Mouse (Mus musculus) cerebellum, postnatal 25 days (tissue): ENCODE data around the gene Fam196b.

Experiments
- DNase-seq, 2 experiments: peaks; one replicate each; pipeline ENCODE4 v3.0.0; 2021; ENCODE audit warnings: mixed read lengths in 2 of 2

The Fam196b gene

DNA sequence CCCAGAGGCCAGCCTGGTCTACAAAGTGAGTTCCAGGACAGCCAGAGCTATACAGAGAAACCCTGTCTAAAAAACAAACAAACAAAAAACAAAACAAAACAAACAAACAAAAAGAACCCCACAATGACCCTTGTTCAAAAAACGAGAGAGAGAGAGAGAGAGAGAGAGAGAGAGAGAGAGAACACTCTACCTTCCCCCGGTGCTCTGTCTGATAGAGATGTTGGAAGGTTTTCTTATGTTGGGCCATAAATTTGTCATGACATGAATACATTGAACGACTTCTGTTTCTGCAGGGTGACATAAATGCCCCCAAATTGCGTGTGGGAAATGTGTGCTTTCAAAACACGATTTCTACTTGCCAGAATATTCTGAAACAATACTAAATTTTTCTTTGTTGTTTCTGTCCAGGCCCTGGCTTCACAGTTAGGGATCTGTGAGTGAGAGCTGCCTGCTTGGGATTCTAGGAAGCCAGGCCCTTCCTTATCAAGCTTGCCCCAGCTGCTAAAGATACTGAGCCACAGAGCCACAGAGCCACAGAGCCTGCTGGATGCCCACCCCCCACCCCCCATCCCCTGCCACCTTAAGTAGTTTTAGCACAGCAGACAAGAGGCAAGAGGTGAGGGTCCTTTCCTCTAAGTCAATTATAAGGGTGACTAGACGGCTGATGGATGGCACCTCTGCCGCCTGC lies 17.9 kb downstream of the Fam196b start:
- DNase-seq: no peak

DNA sequence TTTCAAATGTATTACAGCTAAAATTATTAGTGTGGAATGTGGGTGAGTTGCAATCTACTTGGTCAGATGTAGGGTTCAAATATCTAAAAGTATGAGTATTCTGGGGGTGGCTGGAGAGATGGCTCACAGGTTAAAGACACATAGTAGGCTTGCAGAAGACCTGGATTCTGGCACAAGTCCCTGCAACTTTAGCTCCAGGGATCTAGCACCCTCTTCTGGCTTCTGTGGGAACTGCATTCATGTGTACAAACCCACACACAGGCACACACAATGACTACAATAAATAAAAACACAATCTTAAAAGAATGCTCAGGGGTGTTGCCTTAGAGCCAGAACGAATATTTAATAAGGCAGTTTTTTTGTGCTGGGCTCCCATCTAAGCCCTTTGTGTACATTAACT lies 23.3 kb downstream of the Fam196b start:
- no peak for DNase-seq

DNA sequence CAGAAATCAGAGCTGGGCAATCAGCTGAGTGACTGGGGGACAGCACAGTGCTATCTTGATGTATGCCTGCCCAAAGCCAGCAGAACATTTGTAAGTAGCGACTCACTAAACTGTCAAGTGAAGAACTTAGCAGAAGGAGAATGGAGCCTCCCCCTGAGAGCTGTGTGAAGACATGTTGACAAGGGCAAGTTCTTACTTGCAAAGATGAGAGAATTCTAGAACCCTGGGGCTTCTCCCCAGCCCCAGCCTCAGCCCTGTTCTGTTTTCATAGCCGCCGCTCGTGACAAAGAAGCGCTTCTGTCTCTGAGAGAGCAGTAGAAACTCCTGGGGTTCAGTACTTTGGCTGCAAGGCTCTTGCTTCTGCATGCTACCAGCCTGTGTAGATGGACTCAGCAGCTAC lies 25.1 kb downstream of the Fam196b start:
- DNase-seq: no peak

DNA sequence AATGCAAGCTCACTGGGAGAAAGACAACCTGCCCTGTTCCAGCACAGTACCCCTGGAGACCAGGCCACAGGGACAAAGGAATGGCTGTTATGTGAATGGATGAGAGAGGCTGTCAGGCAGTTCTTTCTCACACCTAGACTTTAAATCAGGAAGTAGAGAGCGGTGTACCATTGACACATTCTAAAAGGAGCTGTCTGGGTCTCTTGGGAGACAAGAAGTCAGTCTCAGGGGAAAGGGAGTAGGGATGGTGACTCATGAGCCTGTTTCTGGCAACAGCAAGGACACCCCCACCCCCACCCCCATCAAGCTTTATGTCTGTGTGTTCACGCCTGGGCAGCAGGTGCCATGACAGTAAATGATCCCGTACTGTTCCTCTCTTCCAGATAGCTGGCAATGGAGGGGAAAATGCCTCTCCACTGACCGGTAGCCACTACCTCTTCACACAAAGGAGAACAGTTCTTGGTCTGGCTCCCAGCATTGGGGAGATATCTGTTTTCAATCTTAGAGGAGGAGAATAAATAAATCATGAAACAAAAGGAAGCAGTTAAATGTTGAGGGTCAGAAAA lies 29.2 kb downstream of the Fam196b start:
- DNase-seq: no peak

DNA sequence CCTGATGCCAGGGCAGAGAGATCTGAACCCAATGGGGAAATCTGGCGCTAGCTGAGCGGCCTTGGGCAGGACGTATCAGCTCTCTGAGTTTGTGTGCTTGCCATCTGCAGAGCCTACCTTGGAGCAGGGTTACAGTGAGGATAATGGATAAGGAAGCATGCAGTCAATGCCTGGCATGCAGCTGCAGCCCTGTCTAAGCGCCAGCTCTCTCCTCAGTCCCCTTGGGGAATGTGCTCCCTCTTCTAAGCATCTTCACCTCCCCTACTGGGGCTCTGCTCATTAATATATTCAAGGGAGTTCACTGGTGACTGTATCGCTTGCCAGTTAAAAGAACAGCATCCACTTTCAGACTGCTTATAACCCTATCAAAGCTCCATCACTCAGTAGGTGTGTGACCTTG lies 29.7 kb downstream of the Fam196b start:
- DNase-seq: no peak

DNA sequence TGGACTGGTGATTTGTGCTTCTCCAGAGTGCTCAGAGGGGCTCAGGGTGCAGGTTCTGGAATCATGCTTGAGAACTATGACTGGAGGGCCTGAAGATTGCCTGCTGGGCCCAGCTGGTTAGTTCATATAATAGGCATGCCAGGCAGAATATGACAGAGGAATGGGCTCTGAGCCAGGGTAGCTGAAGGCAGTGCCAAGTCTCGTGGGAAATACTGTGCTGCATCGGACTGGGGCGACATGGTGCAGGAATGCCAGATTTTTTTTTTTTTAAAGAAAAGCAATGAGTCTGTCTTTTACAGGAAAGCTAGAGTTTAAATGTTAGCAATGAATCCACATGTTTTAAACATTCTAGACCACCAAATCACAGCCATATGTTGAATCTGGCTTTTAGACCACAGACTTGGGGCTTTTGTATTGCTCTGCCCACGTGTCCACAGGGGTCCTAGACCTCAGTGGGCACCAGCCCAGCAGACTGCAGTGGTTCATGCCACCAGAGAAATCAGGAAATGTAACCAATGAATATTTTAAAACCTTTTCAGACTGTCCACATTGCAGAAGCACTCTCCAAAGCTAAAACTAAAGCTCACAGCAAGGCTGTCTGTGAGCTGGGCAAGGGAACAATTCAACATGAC lies 33.8 kb downstream of the Fam196b start:
- DNase-seq: peak; percentile 69 to 79

DNA sequence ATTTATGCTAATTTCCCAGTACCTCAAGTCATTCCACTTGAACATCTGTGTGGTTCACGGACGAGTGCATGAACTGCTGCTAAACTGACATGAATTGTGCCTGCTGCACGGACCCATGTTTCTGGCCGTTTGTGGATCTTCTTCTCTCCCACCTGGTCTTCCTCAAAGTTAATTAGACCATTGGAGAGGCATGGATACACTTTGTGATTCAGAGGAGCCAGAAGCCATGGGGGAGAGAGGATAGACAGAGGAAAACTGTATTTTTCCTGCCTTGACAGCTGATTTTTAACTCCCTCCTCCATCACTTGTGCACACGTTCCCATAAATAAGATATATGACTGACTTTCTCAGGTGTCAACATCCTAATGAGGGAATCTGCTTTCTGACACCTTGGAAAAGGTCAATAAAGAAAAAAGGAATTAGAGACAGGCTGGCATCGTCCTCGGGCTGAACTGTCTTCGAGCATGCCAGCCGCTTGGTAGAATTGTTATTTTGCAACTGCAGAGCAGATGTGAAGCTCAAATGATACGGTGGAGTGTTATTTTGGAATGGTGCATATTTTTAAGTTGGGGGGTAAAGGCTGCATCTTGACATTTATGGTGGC lies 34.9 kb downstream of the Fam196b start:
- no peak for DNase-seq

DNA sequence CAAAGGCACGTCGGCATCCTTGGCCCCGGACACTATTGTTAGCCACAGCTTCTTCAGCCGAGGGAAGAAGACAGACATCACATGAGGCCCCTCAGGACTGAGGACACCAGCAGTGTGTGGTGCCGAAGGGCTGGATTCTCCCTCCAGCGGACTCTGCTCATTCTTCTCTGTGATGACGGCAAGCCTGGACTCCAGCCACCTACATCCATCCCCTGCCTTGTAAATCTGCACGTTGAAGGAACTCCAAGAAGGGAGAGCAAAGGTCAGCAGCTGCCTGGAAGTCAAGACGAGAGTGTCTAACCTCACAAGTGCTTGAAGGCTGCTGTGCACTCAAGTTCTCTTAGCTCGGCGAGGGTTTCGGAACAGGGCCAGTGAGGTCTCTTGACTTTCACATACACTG lies 40.8 kb downstream of the Fam196b start:
- DNase-seq: peak; percentile 18

DNA sequence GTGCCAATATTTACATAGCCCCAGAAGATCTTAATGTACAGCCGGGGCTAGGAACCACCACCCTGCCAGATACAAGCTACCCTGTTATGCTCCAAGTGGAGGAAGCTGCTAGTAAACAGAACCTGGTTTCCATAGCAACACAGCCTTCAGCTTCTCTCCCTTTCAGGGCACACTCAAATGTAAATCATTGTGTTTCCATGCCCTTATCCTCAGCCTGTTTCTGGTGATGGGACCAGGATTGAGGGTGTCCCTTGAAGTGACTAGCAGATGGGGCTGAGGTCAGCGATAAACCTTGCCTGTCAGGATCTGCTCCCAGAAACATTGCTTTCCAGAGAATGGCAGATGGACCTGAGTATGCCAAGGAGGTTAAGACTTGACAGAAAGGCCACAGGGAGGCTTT lies 41.5 kb downstream of the Fam196b start:
- peak; percentile 40 to 45 for DNase-seq

DNA sequence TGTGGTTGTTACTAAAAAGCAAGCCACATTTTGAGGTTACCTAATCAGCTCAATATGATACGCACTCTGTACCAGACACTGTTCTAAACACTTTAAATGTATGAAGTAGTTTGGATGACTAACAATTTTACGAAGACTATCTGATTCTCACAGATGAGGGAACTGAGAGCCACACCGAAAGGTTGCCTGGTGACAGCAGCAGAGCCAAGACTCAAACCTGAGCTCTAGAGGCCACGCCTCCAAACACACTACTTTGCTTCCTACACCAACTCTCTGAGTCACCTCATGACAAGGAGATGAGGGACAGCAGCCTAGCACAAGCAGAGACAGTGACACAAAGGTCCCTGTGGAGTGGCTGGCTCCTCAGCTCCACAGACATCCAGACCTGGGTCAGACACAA lies 57.6 kb downstream of the Fam196b start:
- no peak for DNase-seq

DNA sequence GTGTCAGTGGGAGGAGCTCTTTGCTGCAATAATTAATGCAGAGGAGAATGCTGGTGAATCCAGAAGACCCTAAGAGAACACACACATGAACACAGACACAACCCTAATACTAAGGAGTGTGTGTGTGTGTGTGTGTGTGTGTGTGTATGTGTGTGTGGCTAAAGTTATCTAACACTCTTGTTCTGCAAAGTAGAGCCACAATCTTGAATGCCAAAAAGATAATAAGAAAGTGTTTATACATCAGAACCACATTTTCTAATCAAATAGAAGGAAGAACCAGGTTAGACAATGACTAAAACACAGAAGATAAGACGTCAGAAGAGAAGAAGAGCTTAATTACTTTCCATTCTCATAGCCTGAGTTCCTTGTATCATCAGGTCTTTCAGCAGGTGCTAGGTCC lies 60.9 kb downstream of the Fam196b start:
- DNase-seq: no peak

DNA sequence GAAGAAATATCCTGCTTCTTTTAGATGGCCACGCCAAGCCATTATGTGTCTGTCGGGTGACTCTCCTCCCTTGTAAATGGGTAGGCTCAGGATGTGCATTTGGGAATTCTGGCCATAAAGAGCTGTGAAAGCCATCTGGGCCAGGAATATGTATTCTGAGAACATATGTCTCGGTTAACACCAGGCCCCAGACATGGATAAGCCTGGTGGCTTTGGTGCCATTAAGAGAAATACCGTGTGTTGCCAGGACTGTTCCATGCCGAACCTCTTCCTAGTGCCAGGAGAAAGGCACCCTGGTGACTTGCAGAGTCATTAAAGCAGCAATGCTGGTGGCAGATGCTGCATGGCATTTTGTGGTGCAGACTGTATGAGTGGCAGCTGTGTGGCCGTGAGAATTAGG lies 63.0 kb downstream of the Fam196b start:
- DNase-seq: no peak

DNA sequence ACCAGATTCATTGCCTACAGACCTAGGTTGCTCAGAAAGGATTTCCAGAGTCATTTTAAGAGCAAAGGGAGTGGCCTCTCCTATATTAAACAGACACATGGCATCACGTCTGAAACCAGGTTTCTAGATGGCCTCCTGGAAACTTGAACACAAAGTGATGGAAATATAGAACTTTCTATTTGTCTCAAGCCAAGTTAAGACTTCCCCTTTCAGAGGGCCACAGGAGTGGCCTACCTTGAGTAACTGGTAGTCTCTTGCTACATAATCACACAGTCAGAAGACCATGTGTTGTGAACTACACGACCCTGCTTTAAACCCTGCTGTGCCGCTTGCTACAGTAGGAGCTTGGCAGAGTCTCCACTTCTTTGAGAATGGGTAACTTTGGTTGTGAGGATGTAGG lies 68.9 kb downstream of the Fam196b start:
- no peak for DNase-seq

DNA sequence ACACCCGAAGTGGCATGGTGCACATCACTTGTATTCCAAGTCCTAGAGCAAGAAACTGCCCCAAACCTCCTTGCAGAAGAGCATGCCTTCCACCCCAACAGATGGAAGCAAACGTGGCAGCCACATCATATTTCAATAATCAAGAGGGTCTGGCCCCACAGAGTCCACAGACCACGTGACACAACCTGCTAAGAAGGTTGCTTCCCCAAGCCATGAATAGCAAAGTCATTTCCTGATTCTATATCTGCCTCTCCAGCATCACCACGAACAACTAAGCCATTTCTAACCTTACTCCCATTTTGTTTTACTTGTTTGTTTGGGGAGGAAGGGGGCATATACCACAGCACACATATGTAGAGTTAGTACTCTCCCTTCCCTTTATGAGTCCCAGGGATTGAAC lies 69.6 kb downstream of the Fam196b start:
- DNase-seq: no peak

DNA sequence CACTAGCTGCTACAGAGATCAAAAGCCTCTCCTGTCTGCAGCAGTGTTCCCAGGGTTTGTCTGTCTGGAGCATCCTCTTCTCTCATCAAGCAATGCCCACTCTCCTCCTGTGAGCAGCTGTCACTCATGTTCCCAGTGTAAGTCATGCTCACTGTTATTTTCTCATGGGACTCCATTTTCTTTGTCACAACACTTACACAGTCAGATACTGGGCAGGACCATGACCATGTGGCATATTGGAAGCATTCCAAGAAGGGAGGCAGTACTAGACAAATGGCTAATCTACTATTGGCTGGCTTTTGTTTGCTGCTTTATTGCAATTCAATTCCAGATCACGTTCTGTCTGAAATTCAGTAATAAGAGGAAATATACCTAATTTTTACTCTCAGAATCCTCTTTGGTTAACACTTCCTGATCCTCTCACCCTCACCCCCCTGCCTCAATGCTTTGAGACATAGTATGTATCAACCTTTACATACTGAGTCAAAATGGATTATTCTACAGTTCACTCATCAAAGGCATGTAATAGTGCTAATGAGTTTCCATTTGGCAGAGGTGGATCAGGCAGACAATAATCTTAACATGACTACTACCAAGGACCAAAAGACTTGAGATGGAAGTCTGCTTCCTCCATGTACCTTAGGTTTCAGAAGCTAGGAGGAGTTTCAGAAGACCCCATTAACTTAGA lies 70.5 kb downstream of the Fam196b start:
- no peak for DNase-seq

DNA sequence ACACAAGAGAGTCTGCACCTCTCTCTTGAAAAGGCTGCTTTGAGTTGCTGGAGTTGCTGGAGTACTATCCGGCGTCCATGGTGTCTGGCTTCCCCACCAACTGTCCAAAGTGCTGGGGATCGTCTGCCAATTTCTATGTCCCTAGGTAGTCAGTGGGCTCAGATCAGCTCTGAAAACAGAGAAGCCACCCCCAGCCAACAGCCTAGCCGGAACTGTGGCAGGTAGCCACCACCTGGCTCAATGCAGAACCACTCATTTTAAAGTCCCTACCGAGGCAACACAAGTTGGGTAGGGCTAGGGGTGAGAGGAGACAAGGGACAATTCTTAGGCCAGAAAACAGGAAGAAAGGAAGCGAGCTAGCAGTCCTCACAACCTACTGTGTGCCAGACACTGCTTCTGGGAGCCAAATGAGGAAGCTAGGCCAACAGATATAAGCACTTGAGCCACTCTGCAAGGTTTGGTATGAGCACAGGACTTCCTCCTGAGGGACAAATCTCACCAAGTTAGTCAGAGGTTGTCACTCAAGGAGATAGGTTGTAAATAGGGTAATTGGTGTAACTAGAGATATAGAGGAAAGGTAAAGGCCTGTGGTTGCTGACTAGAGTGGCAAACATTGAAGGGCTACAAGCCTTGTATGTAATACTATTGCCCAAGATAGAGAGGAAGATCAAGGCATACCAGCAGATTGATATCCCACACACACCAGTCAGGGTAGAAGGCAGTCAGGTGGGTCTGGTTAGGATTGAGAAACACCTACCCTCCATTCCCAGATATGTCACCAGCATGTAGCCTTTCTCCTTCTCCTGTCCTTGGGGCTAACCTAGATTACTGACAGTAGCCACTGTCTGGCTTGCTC lies 74.9 kb downstream of the Fam196b start:
- DNase-seq: peak in 1 of 2 experiments; percentile 25

DNA sequence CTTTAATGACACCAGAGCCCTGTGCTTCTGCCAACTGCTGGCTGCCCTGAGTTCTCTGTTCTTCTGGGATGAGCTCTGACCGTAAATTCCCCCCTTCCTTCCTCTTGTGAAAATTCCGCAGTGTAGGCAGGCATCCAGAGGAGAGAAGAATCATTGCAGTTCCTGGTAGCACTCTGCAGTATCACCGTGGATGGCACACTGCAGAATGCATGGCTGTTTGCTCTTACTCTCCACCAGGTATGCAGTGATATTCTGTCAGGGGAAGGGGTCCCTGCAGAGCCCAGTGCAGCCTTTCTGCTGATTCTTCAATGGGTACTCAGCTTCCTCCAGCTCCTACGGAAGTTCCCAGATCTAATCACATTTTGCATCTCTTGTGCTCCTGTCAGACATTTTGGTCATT lies 77.5 kb downstream of the Fam196b start:
- DNase-seq: no peak

DNA sequence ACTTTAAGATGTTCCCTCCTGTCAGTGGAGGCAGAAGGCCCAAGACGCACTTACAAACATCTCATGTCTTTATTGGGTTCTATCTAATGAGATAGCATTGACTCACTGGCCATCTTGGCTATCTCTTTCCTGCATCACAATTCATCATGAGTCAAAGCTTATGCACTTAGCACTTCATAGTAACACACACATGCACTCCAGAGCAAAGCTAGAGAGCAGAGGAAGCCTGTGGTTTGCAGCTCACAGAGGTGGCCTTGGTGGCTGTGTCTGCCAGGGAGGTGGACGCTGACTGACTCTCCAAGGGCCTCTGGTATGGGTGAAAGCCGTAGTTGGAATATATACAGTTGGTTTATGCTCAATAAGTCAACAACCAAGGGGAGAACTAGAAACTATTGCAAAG lies 81.2 kb downstream of the Fam196b start:
- DNase-seq: no peak

DNA sequence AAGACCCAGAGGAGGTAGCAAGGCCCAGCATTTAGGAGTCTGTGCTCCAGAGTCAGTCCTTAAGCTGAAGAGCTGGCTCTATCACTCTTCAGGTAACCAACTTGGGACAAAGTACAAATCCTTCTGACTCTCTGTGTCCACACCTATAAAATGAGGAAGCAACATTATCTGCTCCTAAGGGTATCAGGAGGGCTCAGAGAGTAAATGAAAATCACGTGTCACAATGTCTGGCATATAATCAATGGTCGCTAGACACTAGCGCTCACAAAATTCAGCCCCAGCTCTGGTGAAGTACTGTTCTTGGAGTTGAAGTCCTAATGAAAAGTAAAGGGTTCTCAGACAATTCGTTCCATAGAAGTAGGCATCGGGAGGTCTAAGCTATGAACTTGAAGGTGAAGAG lies 83.0 kb downstream of the Fam196b start:
- no peak for DNase-seq

DNA sequence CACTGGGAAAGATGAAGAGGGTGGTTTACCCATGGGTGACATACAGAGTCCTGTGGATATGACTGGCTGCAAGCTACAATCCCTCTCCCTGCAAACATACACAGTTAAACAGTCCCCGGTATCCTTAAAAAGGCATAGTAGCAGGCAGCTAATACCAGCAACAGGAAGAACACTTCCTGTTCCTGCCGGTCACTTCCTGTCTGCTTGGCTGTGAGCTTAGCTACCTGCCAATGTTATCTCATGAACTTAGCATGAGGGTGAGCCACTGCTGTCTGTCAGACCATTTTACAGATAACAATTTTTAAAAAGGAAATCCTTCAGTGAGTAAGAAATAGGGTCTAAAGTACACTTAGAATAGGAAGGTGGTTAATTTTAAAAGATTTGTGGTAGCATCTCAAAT lies 83.9 kb downstream of the Fam196b start:
- no peak for DNase-seq

DNA sequence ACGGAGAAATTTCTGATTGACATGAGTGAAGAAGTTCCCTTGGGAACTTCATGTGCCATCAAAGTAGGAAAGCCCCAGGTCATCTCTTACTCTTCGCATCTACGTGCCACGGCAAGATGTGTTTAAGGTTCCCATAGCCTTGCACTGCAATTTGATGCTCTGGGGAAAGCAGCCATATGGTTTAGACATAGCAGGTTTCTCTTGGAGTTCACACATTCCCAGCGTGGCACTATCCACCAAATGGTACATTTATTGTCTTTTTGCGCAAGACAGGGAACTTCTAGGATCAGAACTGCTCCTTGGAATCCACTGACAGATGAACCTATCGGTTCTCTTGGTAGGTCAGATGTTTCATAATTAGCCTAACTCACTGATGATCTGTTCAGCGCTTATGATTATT lies 86.7 kb downstream of the Fam196b start:
- no peak for DNase-seq

DNA sequence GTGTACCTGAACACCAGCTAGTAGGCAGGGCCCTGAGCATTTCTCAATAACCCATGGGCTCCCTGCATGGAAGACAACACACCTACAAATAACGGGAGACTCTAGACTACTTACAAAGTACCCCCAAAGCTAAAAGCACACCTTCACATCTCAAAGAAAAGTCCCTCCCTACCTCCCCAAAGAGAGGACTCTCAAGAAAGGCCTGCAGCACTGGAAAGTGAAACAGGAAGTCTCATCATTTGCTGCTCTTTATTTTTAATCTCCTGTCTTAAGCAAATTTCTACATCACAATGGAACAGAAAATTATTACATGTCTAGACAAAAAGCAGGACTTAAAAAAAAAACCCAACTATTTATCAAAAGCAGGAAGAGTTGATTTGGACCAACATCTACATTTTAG lies 90.7 kb downstream of the Fam196b start:
- DNase-seq: no peak

DNA sequence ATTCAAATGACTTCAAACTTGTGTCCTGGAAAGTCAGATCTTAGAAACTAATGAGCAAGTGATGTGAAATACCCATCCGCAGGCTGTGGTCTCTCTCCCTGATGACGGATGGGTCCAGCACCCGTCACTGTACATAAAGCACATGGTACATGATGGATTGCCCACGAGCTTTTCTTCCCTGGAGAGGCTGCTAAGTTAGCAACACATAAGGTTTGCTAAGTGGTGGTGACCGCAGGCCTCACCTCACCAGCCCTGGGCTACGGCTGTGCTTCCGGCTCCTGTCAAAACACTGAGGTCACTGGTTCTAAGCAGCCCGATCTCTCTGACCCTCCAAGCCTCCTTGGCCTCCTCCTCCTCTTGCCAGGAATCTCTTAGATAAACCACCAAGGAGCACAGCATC lies 91.7 kb downstream of the Fam196b start:
- DNase-seq: no peak
